Mouse (Mus musculus) ES-E14 (cell line): Measurements from ENCODE around the gene Uba52. TPM values are rescaled to one million over a fixed set of nuclear protein-coding genes. Genes with fewer than 3 reads are reported as not detected.

Experiments used
- DNase-seq: peaks from one replicate; pipeline ENCODE4 v3.0.0-alpha.2; 2013; ENCODE audit warnings: low read depth, low spot score
- H3K27ac ChIP-seq: 2 replicates; pipeline ENCODE4 v1.5.1; 2012; ENCODE audit warnings: low read depth, mild to moderate bottlenecking, low read length, moderate library complexity, mixed read lengths; ENCODE audit not compliant: poor library complexity, insufficient read depth, severe bottlenecking
- H3K36me3 ChIP-seq: 2 replicates; pipeline ENCODE4 v1.6.1; 2012; ENCODE audit warnings: mild to moderate bottlenecking, low read length, moderate library complexity, mixed read lengths; ENCODE audit not compliant: control insufficient read depth, poor library complexity, insufficient read depth, severe bottlenecking
- H3K4me1 ChIP-seq, 2 experiments: fragments of 150-350 bp in 1 of 2; sonication (generic) in 1 of 2; 2 replicates each; pipeline ENCODE4 v1.6.1; 2012; ENCODE audit warnings: low read length in 2 of 2, mild to moderate bottlenecking in 1 of 2, mixed read lengths in 1 of 2; ENCODE audit not compliant: control insufficient read depth in 2 of 2, insufficient read depth in 2 of 2, poor library complexity in 1 of 2
- H3K4me3 ChIP-seq, 2 experiments: fragments of 150-350 bp in 1 of 2; sonication (generic) in 1 of 2; 2 replicates each; pipeline ENCODE4 v1.5.1; 2012; ENCODE audit warnings: low read length in 2 of 2, low read depth in 1 of 2, mild to moderate bottlenecking in 1 of 2, mixed read lengths in 1 of 2; ENCODE audit not compliant: insufficient read depth in 1 of 2, poor library complexity in 1 of 2, severe bottlenecking in 1 of 2
- H3K9ac ChIP-seq: 2 replicates; pipeline ENCODE4 v1.6.1; 2012; ENCODE audit warnings: low read depth, mild to moderate bottlenecking, low read length, mixed read lengths; ENCODE audit not compliant: poor library complexity, insufficient read depth, severe bottlenecking
- H3K9me3 ChIP-seq: fragments of 150-350 bp; sonication (generic); 2 replicates; pipeline ENCODE4 v1.6.1; 2012; ENCODE audit warnings: low read depth, mild to moderate bottlenecking, low read length; ENCODE audit not compliant: control insufficient read depth, insufficient read depth
- CHD2 ChIP-seq: IDR thresholded peaks from 2 replicates; pipeline ENCODE4 v1.6.1; 2014; ENCODE audit warnings: mild to moderate bottlenecking, low read depth, low read length, inconsistent platforms
- HCFC1 ChIP-seq: IDR thresholded peaks from 2 replicates; pipeline ENCODE4 v1.6.1; 2012; ENCODE audit warnings: low read length, inconsistent platforms, borderline replicate concordance; ENCODE audit not compliant: insufficient read depth
- MAFK ChIP-seq: IDR thresholded peaks from 2 replicates; pipeline ENCODE4 v1.6.1; 2014; ENCODE audit warnings: mild to moderate bottlenecking, low read depth, low read length, inconsistent platforms; ENCODE audit not compliant: insufficient read depth
- ZC3H11A ChIP-seq: IDR thresholded peaks from 2 replicates; pipeline ENCODE4 v1.6.1; 2012; ENCODE audit warnings: low read depth, mild to moderate bottlenecking, inconsistent platforms, low read length, borderline replicate concordance
- ZNF384 ChIP-seq: IDR thresholded peaks from 2 replicates; pipeline ENCODE4 v1.6.1; 2012; ENCODE audit warnings: low read depth, low read length, inconsistent platforms
- in situ Hi-C, 2 experiments: fragments of 600-800 bp; cut with MboI; formaldehyde crosslinking; loops; one replicate each; pipeline ENCODE4 v1.15.1; 2025; ENCODE audit warnings: low sequenced_read_pairs in 2 of 2, inconsistent platforms in 1 of 2; ENCODE audit not compliant: unreplicated experiment in 2 of 2
- total RNA-seq: library from RNA; depleted of rRNA; stranded (reverse); fragments of 300-350 nt; gene quantifications from 2 replicates; pipeline ENCODE4 v1.2.3, GENCODE M21; 2012

The Uba52 gene
- total RNA-seq, 1 experiment = 3,214 TPM

GRCm38 (mm10) chr8:70463306-70463705, 47.3 kb downstream of the Uba52 start:
- Histone ChIP-seq H3K9ac (no peak overlapping the region), H3K4me3 (no peak overlapping the region), H3K9me3 (no peaks in the 10 kb centered on the region), H3K36me3 (no peaks in the 10 kb centered on the region; the same call in 1 of the 2 replicates), H3K27ac (no peak overlapping the region), H3K4me1 (peaks cover 3 to 6% of the 10 kb centered on the region in 2 experiments; a peak in 2 of 4 replicates)
- in situ Hi-C loops = no loop called here
- DNase-seq = no peak
- TF ChIP-seq CHD2 = no peak
- no peak for TF ChIP-seq HCFC1

- H3K27ac ChIP-seq = no peak overlapping the region
- no peak overlapping the region for H3K9ac ChIP-seq
- no peak for DNase-seq
- no peak overlapping the region for H3K4me3 ChIP-seq
- in situ Hi-C loops = no loop called here
- no peaks in the 10 kb centered on the region for H3K9me3 ChIP-seq
- no peaks in the 10 kb centered on the region; the same call in 1 of the 2 replicates for H3K36me3 ChIP-seq
- H3K4me1 ChIP-seq = peaks cover 3 to 5% of the 10 kb centered on the region in 2 experiments; a peak in 2 of 4 replicates
- TF ChIP-seq CHD2 (no peak), ZNF384 (no peak), MAFK (no peak), HCFC1 (no peak), ZC3H11A (no peak)
These were observed 48.1 kb downstream of the Uba52 start for GRCm38 (mm10) chr8:70462516-70462813.

GRCm38 (mm10) chr8:70461765-70462515, 48.7 kb downstream of the Uba52 start:
- no peak for DNase-seq
- in situ Hi-C loops = no loop called here
- peaks cover under 1 to 2% of the 10 kb centered on the region in 2 experiments; a peak in 2 of 4 replicates for H3K4me1 ChIP-seq
- H3K9me3 ChIP-seq = no peaks in the 10 kb centered on the region
- no peaks in the 10 kb centered on the region; the same call in 1 of the 2 replicates for H3K36me3 ChIP-seq
- no peak overlapping the region for H3K4me3 ChIP-seq
- H3K27ac ChIP-seq = no peak overlapping the region
- H3K9ac ChIP-seq = no peak overlapping the region
- no peak for TF ChIP-seq ZC3H11A
- TF ChIP-seq CHD2 = no peak
- no peak for TF ChIP-seq MAFK
- TF ChIP-seq ZNF384 = no peak
- TF ChIP-seq HCFC1 = no peak

GRCm38 (mm10) chr8:70460606-70461005, 50.0 kb downstream of the Uba52 start:
- no peaks in the 10 kb centered on the region for H3K9me3 ChIP-seq
- in situ Hi-C loops = no loop called here

More at GRCm38 (mm10) chr8:70460606-70461005, 50.0 kb downstream of the Uba52 start:
- Histone ChIP-seq H3K4me3 (no peak overlapping the region), H3K9ac (no peak overlapping the region), H3K27ac (no peak overlapping the region), H3K4me1 (no peaks in the 10 kb centered on the region), H3K36me3 (no peaks in the 10 kb centered on the region; the same call in 1 of the 2 replicates)
- no peak for DNase-seq
- TF ChIP-seq HCFC1 (no peak), CHD2 (no peak), ZNF384 (no peak), MAFK (no peak), ZC3H11A (no peak)
